Mouse (Mus musculus): ENCODE measurements around the gene Stag3. TPM values are rescaled to one million over a fixed set of nuclear protein-coding genes. Genes with fewer than 3 reads are reported as not detected.

Stag3 gene
- polyA plus RNA-seq, 1 experiment from 2014 or later: 9.4 TPM

- Histone ChIP-seq H3K36me3 (no peaks in the 10 kb centered on the region), H3K4me3 (no peak overlapping the region), H3K27me3 (no peaks in the 10 kb centered on the region), H3K9me3 (no peaks in the 10 kb centered on the region), H3K4me2 (replicated peaks) (no peak overlapping the region), H3K9ac (no peak overlapping the region), H3K27ac (no peak overlapping the region), H3K4me1 (no peaks in the 10 kb centered on the region)
- no peak for ATAC-seq (ENCODE audit: low FRiP score, low read depth)
- WGBS: 86% methylated on average over 3 of the region's 3 CpGs
Observed at GRCm38 (mm10) chr5:138312795-138313194, 32.8 kb downstream of the Stag3 start.

GRCm38 (mm10) chr5:138341661-138342060, 61.6 kb downstream of the Stag3 start, which contains the start of gene Pvrig:
TSS of gene Pvrig (plus strand) at chr5:138341961.
- ATAC-seq (ENCODE audit: low FRiP score, low read depth): no peak
- H3K9me3 ChIP-seq: no peaks in the 10 kb centered on the region
- H3K27ac ChIP-seq: no peak within 1 kb of the TSS
- H3K4me3 ChIP-seq: no peak within 1 kb of the TSS
- no peaks in the 10 kb centered on the region for H3K4me1 ChIP-seq
- no peak within 1 kb of the TSS for H3K4me2 ChIP-seq (replicated peaks)
- WGBS: 78% methylated on average over 2 of the region's 2 CpGs
- H3K27me3 ChIP-seq: no peaks in the 10 kb centered on the region
- no peaks in the 10 kb centered on the region for H3K36me3 ChIP-seq
- no peak within 1 kb of the TSS for H3K9ac ChIP-seq

- H3K9me3 ChIP-seq: no peaks in the 10 kb centered on the region
Observed at GRCm38 (mm10) chr5:138343216-138343615, 63.2 kb downstream of the Stag3 start.

More at GRCm38 (mm10) chr5:138343216-138343615, 63.2 kb downstream of the Stag3 start:
- Histone ChIP-seq H3K27ac (no peak overlapping the region), H3K4me2 (replicated peaks) (no peak overlapping the region), H3K27me3 (no peaks in the 10 kb centered on the region), H3K9ac (no peak overlapping the region), H3K36me3 (no peaks in the 10 kb centered on the region), H3K4me3 (no peak overlapping the region), H3K4me1 (no peaks in the 10 kb centered on the region)
- no peak for ATAC-seq (ENCODE audit: low FRiP score, low read depth)
- 92% methylated on average over 3 of the region's 3 CpGs for WGBS

Other genes with a start within 250 kb of the Stag3 start
- gene Smok3c, start 227.0 kb upstream of the Stag3 start, polyA plus RNA-seq (2015; fragmentation: Nextera tagmentation; extraction: Ambion mirVana): not detected in 2 replicates
- 20.1 and 22.4 TPM in 2 replicates for gene Zkscan1, start 195.2 kb upstream of the Stag3 start, polyA plus RNA-seq (2015; fragmentation: Nextera tagmentation; extraction: Ambion mirVana)
- 76.5 and 77.3 TPM in 2 replicates for gene Zscan21, start 163.3 kb upstream of the Stag3 start, polyA plus RNA-seq (2015; fragmentation: Nextera tagmentation; extraction: Ambion mirVana)
- 20.3 and 23.8 TPM in 2 replicates for gene Zfp113, start 124.5 kb upstream of the Stag3 start, polyA plus RNA-seq (2015; fragmentation: Nextera tagmentation; extraction: Ambion mirVana)
- 362 and 367 TPM in 2 replicates for gene Cops6, start 119.2 kb upstream of the Stag3 start, polyA plus RNA-seq (2015; fragmentation: Nextera tagmentation; extraction: Ambion mirVana)
- gene Ap4m1, start 108.2 kb upstream of the Stag3 start, polyA plus RNA-seq (2015; fragmentation: Nextera tagmentation; extraction: Ambion mirVana): 32.2 and 35.8 TPM in 2 replicates
- 208 and 210 TPM in 2 replicates for gene Mcm7, start 107.8 kb upstream of the Stag3 start, polyA plus RNA-seq (2015; fragmentation: Nextera tagmentation; extraction: Ambion mirVana)
- 99.2 and 106 TPM in 2 replicates for gene Taf6, start 92.8 kb upstream of the Stag3 start, polyA plus RNA-seq (2015; fragmentation: Nextera tagmentation; extraction: Ambion mirVana)
- 73.0 and 73.8 TPM in 2 replicates for gene Cnpy4, start 92.8 kb upstream of the Stag3 start, polyA plus RNA-seq (2015; fragmentation: Nextera tagmentation; extraction: Ambion mirVana)
- 10.5 and 11.3 TPM in 2 replicates for gene Mblac1, start 85.9 kb upstream of the Stag3 start, polyA plus RNA-seq (2015; fragmentation: Nextera tagmentation; extraction: Ambion mirVana)
- gene Nxpe5, start 54.3 kb upstream of the Stag3 start, polyA plus RNA-seq (2015; fragmentation: Nextera tagmentation; extraction: Ambion mirVana): not detected in 2 replicates
- 63.5 and 64.7 TPM in 2 replicates for gene Lamtor4, start 24.8 kb upstream of the Stag3 start, polyA plus RNA-seq (2015; fragmentation: Nextera tagmentation; extraction: Ambion mirVana)
- 4.4 and 5.2 TPM in 2 replicates for gene BC037034, start 16.2 kb upstream of the Stag3 start, polyA plus RNA-seq (2015; fragmentation: Nextera tagmentation; extraction: Ambion mirVana)
- gene Gal3st4, start 7.4 kb upstream of the Stag3 start, polyA plus RNA-seq (2015; fragmentation: Nextera tagmentation; extraction: Ambion mirVana): 3.3 and 4.5 TPM in 2 replicates
- 0.13 and 0.29 TPM in 2 replicates for gene Gm43720, start 282 bp upstream of the Stag3 start, polyA plus RNA-seq (2015; fragmentation: Nextera tagmentation; extraction: Ambion mirVana)
- 52.9 and 55.6 TPM in 2 replicates for gene Gpc2, start 235 bp upstream of the Stag3 start, polyA plus RNA-seq (2015; fragmentation: Nextera tagmentation; extraction: Ambion mirVana)
- 0.18 TPM in 1 of 2 replicates, not detected in the other for gene Pvrig, start 61.7 kb downstream of the Stag3 start, polyA plus RNA-seq (2015; fragmentation: Nextera tagmentation; extraction: Ambion mirVana)
- 56.2 and 56.6 TPM in 2 replicates for gene Zfp157, start 161.2 kb downstream of the Stag3 start, polyA plus RNA-seq (2015; fragmentation: Nextera tagmentation; extraction: Ambion mirVana)